Mouse (Mus musculus) embryonic facial prominence, embryonic 11.5 days (tissue): ENCODE data around the gene Gm28035. TPM values are rescaled to one million over a fixed set of nuclear protein-coding genes. Genes with fewer than 3 reads are reported as not detected.

Source experiments
- ATAC-seq: fragments of 200-750 bp; cut with Nextera tagmentation; replicated peaks from 2 replicates; pipeline ENCODE4 v1.8.0; 2017; ENCODE audit warnings: low read depth; ENCODE audit not compliant: insufficient number of reproducible peaks, low FRiP score, low TSS enrichment
- DNase-seq: peaks from one replicate; pipeline ENCODE4 v3.0.0-alpha.2; 2015; ENCODE audit warnings: low spot score
- H3K27ac ChIP-seq: fragments of 300-500 bp; sonication (generic); replicated peaks from 2 replicates; pipeline ENCODE4 v1.5.1; 2014; ENCODE audit warnings: mild to moderate bottlenecking, low read depth, low read length, control low read depth
- H3K27me3 ChIP-seq: fragments of 300-500 bp; sonication (generic); 2 replicates; pipeline ENCODE4 v1.6.1; 2014; ENCODE audit warnings: mild to moderate bottlenecking, low read length, moderate library complexity, mixed read lengths; ENCODE audit not compliant: control insufficient read depth, insufficient read depth
- H3K36me3 ChIP-seq: fragments of 300-500 bp; sonication (generic); replicated peaks from 2 replicates; pipeline ENCODE4 v1.6.1; 2014; ENCODE audit warnings: low read depth, mild to moderate bottlenecking, low read length, moderate library complexity, mixed read lengths; ENCODE audit not compliant: control insufficient read depth, insufficient read depth
- H3K4me1 ChIP-seq: fragments of 300-500 bp; sonication (generic); 2 replicates; pipeline ENCODE4 v1.6.1; 2014; ENCODE audit warnings: low read length, mixed read lengths; ENCODE audit not compliant: control insufficient read depth, insufficient read depth
- H3K4me2 ChIP-seq: fragments of 300-500 bp; sonication (generic); 2 replicates; pipeline ENCODE4 v1.6.1; 2014; ENCODE audit warnings: low read depth, mild to moderate bottlenecking, control low read depth, low read length, moderate library complexity
- H3K4me3 ChIP-seq: fragments of 300-500 bp; sonication (generic); 2 replicates; pipeline ENCODE4 v1.5.1; 2014; ENCODE audit warnings: low read depth, low read length, control low read depth
- H3K9ac ChIP-seq: fragments of 300-500 bp; sonication (generic); replicated peaks from 2 replicates; pipeline ENCODE4 v1.6.1; 2014; ENCODE audit warnings: mild to moderate bottlenecking, control low read depth, low read length
- H3K9me3 ChIP-seq: fragments of 300-500 bp; sonication (generic); replicated peaks from 2 replicates; pipeline ENCODE4 v1.6.1; 2016; ENCODE audit warnings: mild to moderate bottlenecking, low read length, inconsistent platforms, mixed read lengths; ENCODE audit not compliant: control insufficient read depth
- WGBS: fragments of 180-500 bp; shearing (Covaris S2); extraction: QIAGEN DNeasy Blood & Tissue Kit; methylation state at CpG from one replicate; pipeline ENCODE4 v1.1.7; 2014; 5-methylcytosine and 5-hydroxymethylcytosine counted together
- polyA plus RNA-seq: library from polyadenylated mRNA; unstranded; fragments of >200 nt; fragmentation: Nextera tagmentation; extraction: Ambion mirVana; gene quantifications from 2 replicates; pipeline ENCODE4 v1.2.1, GENCODE M21; 2014

Gm28035 gene
- polyA plus RNA-seq, 1 experiment from 2014 or later: 0.13 TPM

- H3K36me3 ChIP-seq: peaks cover 6% of the 10 kb centered on the region
- no peaks in the 10 kb centered on the region for H3K9me3 ChIP-seq
- no peaks in the 10 kb centered on the region for H3K4me1 ChIP-seq
- H3K9ac ChIP-seq: no peak overlapping the region
- DNase-seq (no peak), ATAC-seq (0 out of 2 replicates have a peak, but pooled peaks have one; percentile 25)
- 81% methylated on average over 5 of the region's 5 CpGs for WGBS
- H3K27ac ChIP-seq: no peak overlapping the region
- no peaks in the 10 kb centered on the region for H3K27me3 ChIP-seq
- H3K4me2 ChIP-seq: no peak overlapping the region
- H3K4me3 ChIP-seq: no peak overlapping the region
These were observed 11.2 kb downstream of the Gm28035 start for GRCm38 (mm10) chr2:30251417-30252104.

DNA sequence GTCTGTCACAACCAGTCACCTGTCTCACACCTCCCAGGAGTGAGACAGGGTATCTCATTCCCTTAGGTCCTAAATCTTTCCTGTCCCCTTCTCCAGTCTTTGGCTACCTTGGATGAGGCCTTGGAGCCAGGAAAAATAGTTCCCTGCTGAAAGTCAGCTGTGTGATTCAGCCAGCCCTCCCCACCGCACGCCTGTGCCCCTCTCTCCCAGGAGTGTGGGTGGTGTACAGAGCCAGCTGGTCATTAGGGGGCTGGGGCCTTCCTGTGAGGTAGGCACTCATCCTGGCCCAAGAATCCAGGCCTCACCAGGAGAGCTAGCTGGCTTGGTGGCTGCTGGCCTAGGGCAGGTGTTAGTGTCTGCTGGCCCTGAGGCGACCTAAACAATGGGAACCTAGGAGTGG lies 12.2 kb downstream of the Gm28035 start:
- Histone ChIP-seq H3K36me3 (peaks cover 12% of the 10 kb centered on the region), H3K27me3 (no peaks in the 10 kb centered on the region)
- WGBS: 84% methylated on average over 3 of the region's 3 CpGs

GRCm38 (mm10) chr2:30253809-30254208 lies 13.4 kb downstream of the Gm28035 start:
- WGBS: 84% methylated on average over 5 of the region's 5 CpGs
- DNase-seq (no peak), ATAC-seq (no peak)
- Histone ChIP-seq H3K27ac (no peak overlapping the region), H3K9ac (no peak overlapping the region), H3K9me3 (no peaks in the 10 kb centered on the region), H3K36me3 (peaks cover 15% of the 10 kb centered on the region), H3K4me3 (no peak overlapping the region), H3K4me2 (no peak overlapping the region), H3K4me1 (no peaks in the 10 kb centered on the region), H3K27me3 (no peaks in the 10 kb centered on the region)

More for the DNA sequence above, 12.2 kb downstream of the Gm28035 start:
- DNase-seq (no peak), ATAC-seq (no peak)
- Histone ChIP-seq H3K4me2 (no peak overlapping the region), H3K9ac (no peak overlapping the region), H3K9me3 (no peaks in the 10 kb centered on the region), H3K4me3 (no peak overlapping the region), H3K27ac (no peak overlapping the region), H3K4me1 (no peaks in the 10 kb centered on the region)

- no peak overlapping the region for H3K4me2 ChIP-seq
- DNase-seq (no peak), ATAC-seq (no peak)
- H3K9ac ChIP-seq: no peak overlapping the region
- no peaks in the 10 kb centered on the region for H3K27me3 ChIP-seq
- 97% methylated on average over 42 of the region's 42 CpGs for WGBS
- no peaks in the 10 kb centered on the region for H3K4me1 ChIP-seq
- no peak overlapping the region for H3K27ac ChIP-seq
- peaks cover 15% of the 10 kb centered on the region for H3K36me3 ChIP-seq
- no peaks in the 10 kb centered on the region for H3K9me3 ChIP-seq
- no peak overlapping the region for H3K4me3 ChIP-seq
These were observed 15.4 kb downstream of the Gm28035 start for GRCm38 (mm10) chr2:30255631-30256395.

GRCm38 (mm10) chr2:30256616-30257350 lies 16.4 kb downstream of the Gm28035 start:
- no peak for ATAC-seq
- Histone ChIP-seq H3K27ac (no peak overlapping the region), H3K36me3 (peaks cover 15% of the 10 kb centered on the region), H3K9ac (no peak overlapping the region), H3K4me2 (no peak overlapping the region), H3K4me3 (no peak overlapping the region), H3K4me1 (no peaks in the 10 kb centered on the region), H3K27me3 (no peaks in the 10 kb centered on the region), H3K9me3 (no peaks in the 10 kb centered on the region)
- WGBS: 96% methylated on average over 30 of the region's 30 CpGs
- no peak for DNase-seq

GRCm38 (mm10) chr2:30257699-30258460 lies 17.5 kb downstream of the Gm28035 start:
- ATAC-seq: no peak

DNA sequence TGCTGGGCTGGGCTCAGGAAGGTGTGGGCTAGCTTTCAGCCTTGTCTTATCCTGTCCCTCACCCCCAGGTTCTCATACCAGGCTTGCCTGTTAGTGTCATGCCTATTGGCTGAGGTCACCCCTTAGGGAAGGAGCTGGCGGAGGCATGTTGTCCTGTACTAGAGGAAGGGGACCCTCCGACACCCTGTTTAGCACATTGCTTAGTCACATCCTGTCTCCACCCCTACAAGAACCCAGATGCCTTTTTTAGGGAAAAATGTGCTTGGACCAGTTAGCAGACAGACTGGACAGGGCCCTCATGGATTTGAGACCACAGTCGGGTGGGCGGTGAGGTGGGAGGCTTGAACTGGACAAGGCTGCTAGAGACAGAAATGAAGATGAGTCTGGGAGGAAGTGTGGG lies 18.2 kb downstream of the Gm28035 start:
- H3K27ac ChIP-seq: peak overlapping the region; percentile 13; the same call in 1 of the 2 replicates
- no peaks in the 10 kb centered on the region for H3K4me1 ChIP-seq
- no peaks in the 10 kb centered on the region for H3K9me3 ChIP-seq
- H3K4me2 ChIP-seq: no peak overlapping the region
- H3K9ac ChIP-seq: no peak overlapping the region
- WGBS: 84% methylated on average over 4 of the region's 4 CpGs
- H3K36me3 ChIP-seq: peaks cover 15% of the 10 kb centered on the region
- no peak for DNase-seq
- 0 out of 2 replicates have a peak, but pooled peaks have one; percentile 26 for ATAC-seq
- no peak overlapping the region for H3K4me3 ChIP-seq
- H3K27me3 ChIP-seq: no peaks in the 10 kb centered on the region

More at GRCm38 (mm10) chr2:30257699-30258460, 17.5 kb downstream of the Gm28035 start:
- no peaks in the 10 kb centered on the region for H3K27me3 ChIP-seq
- 84% methylated on average over 7 of the region's 7 CpGs for WGBS
- H3K4me3 ChIP-seq: no peak overlapping the region
- H3K9me3 ChIP-seq: no peaks in the 10 kb centered on the region
- H3K36me3 ChIP-seq: peaks cover 15% of the 10 kb centered on the region
- H3K9ac ChIP-seq: no peak overlapping the region
- no peak overlapping the region for H3K4me2 ChIP-seq
- no peak for DNase-seq
- H3K4me1 ChIP-seq: no peaks in the 10 kb centered on the region
- no peak overlapping the region for H3K27ac ChIP-seq
